Mouse (Mus musculus): ENCODE measurements around the gene Tor1aip2.

GRCm38 (mm10) chr1:156085770-156086169, 50.6 kb downstream of the Tor1aip2 start:
- TF ChIP-seq CTCF (IDR thresholded peaks at IDR 0.05; ENCODE audit: low read depth, low read length) (peak; percentile 82), GATA1 (IDR thresholded peaks at IDR 0.05; ENCODE audit: borderline replicate concordance, low read length) (no peak)
